In the genomic region with DNA sequence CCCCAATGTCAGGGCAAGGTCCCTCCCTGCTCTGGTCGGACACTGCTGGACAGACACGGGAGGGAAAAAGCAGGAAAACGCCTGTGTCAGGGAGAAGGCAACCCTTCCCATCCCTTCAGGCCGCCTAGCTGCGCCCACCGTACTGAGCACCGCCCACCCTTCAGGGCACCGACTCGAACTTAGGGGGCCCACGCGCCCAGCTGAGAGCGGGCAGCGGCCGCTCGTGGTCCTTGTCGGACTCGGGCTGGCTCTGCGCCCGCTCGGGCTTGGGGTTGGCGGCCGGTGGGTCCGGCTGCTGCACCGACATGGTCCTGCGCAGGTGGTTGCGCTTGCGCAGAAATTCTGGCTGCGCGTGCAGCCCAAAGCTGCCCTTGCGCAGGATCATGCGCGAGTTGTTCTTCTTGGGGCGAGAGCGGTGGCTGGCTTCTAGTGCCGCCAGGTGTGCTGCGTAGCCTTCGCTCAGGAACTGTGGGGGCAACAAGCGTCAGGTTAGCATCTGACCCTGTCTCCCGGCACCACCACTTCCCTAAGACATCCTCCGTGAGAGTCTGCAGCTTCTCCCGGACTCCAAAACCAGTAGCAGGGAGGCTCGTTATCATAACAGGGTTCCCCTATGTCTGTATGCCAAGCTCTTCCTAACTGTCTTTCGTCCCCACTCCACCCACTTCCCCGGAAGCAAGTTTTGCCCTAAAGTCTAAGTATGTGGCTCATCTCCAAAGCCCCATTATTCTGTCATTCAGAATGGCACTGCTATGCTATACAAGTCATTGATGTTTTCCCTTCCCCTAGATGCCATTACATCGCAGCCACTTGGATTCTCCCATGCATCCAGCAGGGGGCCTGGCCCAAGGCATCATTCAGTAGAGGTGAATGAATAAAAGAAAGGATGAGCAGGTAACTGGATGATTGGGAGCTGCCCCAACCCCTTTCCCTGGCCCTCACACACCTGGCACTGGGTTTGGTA, we compare ENCODE assay signal across 7 mouse cellular contexts. TPM values are rescaled to one million over a fixed set of nuclear protein-coding genes. Genes with fewer than 3 reads are reported as not detected.
DNase-seq lines count a peak whose midpoint lies in the region; ATAC-seq and TF ChIP-seq lines count a peak whose summit lies in the region.

No protein-coding gene starts in this region.

- H3K4me3 ChIP-seq in liver, adult 2 months (ENCODE audit: insufficient read depth, low read depth, low read length), result no peak overlapping the region
- peak overlapping the region; percentile 53 for H3K4me3 ChIP-seq in heart, embryonic 15.5 days
- peak overlapping the region; percentile 69 for H3K4me3 ChIP-seq in limb, embryonic 10.5 days
- H3K4me3 ChIP-seq in neural tube, embryonic 15.5 days (replicated peaks), result peak overlapping the region; percentile 58

- no peaks in the 10 kb centered on the region for H3K79me2 ChIP-seq in liver, adult 2 months (ENCODE audit: control insufficient read depth, insufficient read depth, low read length)

- no peaks in the 10 kb centered on the region for H3K36me3 ChIP-seq in liver, adult 2 months (ENCODE audit: control insufficient read depth, insufficient read depth, low read length)
- 0 out of 2 replicates have a peak, but pooled peaks cover 5% of the 10 kb centered on the region for H3K36me3 ChIP-seq in heart, embryonic 15.5 days
- peaks cover 20% of the 10 kb centered on the region for H3K36me3 ChIP-seq in limb, embryonic 10.5 days
- peaks cover 2% of the 10 kb centered on the region; the same call in 1 of the 2 replicates for H3K36me3 ChIP-seq in neural tube, embryonic 15.5 days

- H3K4me2 ChIP-seq in heart, embryonic 15.5 days, result peak overlapping the region; percentile 90
- peak overlapping the region; percentile 89 for H3K4me2 ChIP-seq in neural tube, embryonic 15.5 days

- H3K9me3 ChIP-seq in heart, embryonic 15.5 days (replicated peaks), result no peaks in the 10 kb centered on the region
- no peaks in the 10 kb centered on the region for H3K9me3 ChIP-seq in limb, embryonic 10.5 days (replicated peaks)
- H3K9me3 ChIP-seq in neural tube, embryonic 15.5 days (replicated peaks), result no peaks in the 10 kb centered on the region

- WGBS in liver, adult 2 months, result 6% methylated on average over 45 of the region's 45 CpGs
- 2% methylated on average over 45 of the region's 45 CpGs for WGBS in heart, embryonic 15.5 days
- WGBS in limb, embryonic 10.5 days, result 2% methylated on average over 45 of the region's 45 CpGs
- 3% methylated on average over 44 of the region's 45 CpGs for WGBS in neural tube, embryonic 15.5 days

- no peak for TF ChIP-seq POLR2A in liver, adult 2 months (IDR thresholded peaks at IDR 0.05; ENCODE audit: extremely low read depth, insufficient read depth, low read length)

- no peak for ATAC-seq in heart, embryonic 15.5 days (replicated peaks; ENCODE audit: insufficient number of reproducible peaks, insufficient read depth, low FRiP score, low read depth)
- peak; percentile 83 for ATAC-seq in neural tube, embryonic 15.5 days (ENCODE audit: low FRiP score)

- no peak for DNase-seq in liver, adult 2 months (ENCODE audit: extremely low read depth, low read depth, low spot score)
- DNase-seq in liver, result no peak
- peak; percentile 60 for DNase-seq in embryo, embryonic 10.5 days (ENCODE audit: low spot score)
- peak; percentile 74 for DNase-seq in limb, embryonic 10.5 days (ENCODE audit: low spot score)
- no peak for DNase-seq in thymus, adult 18-20 months

- no peaks in the 10 kb centered on the region for H3K4me1 ChIP-seq in liver, adult 2 months (ENCODE audit: control insufficient read depth, insufficient read depth, low read length)
- H3K4me1 ChIP-seq in heart, embryonic 15.5 days (replicated peaks), result peaks cover 17% of the 10 kb centered on the region
- peaks cover 38% of the 10 kb centered on the region for H3K4me1 ChIP-seq in limb, embryonic 10.5 days
- H3K4me1 ChIP-seq in neural tube, embryonic 15.5 days, result peaks cover 25% of the 10 kb centered on the region

- no peak overlapping the region for H3K9ac ChIP-seq in liver, adult 2 months (ENCODE audit: low read depth, low read length)
- peak overlapping the region; percentile 56 for H3K9ac ChIP-seq in heart, embryonic 15.5 days
- H3K9ac ChIP-seq in neural tube, embryonic 15.5 days (replicated peaks), result peak overlapping the region; percentile 85

- TF ChIP-seq CTCF in liver, adult 2 months (IDR thresholded peaks at IDR 0.05; ENCODE audit: low read depth, low read length), result 0 out of 2 replicates have a peak, but pooled peaks have one; percentile 2

- peaks cover 8% of the 10 kb centered on the region; the same call in 1 of the 2 replicates for H3K27me3 ChIP-seq in liver, adult 2 months (ENCODE audit: control insufficient read depth, insufficient read depth, low read length)
- peaks cover 35% of the 10 kb centered on the region for H3K27me3 ChIP-seq in heart, embryonic 15.5 days
- peaks cover 52% of the 10 kb centered on the region for H3K27me3 ChIP-seq in limb, embryonic 10.5 days (ENCODE audit: low read depth, poor library complexity, severe bottlenecking)
- peaks cover 13% of the 10 kb centered on the region for H3K27me3 ChIP-seq in neural tube, embryonic 15.5 days (replicated peaks)

- H3K27ac ChIP-seq in liver, adult 2 months (replicated peaks; ENCODE audit: insufficient read depth, low read depth, low read length), result no peak overlapping the region
- no peak overlapping the region for H3K27ac ChIP-seq in heart, embryonic 15.5 days
- H3K27ac ChIP-seq in limb, embryonic 10.5 days, result peak overlapping the region; percentile 70
- H3K27ac ChIP-seq in neural tube, embryonic 15.5 days (replicated peaks), result peak overlapping the region; percentile 76

RNA-seq across cellular contexts. Expression of gene Pimreg, which starts 9.3 kb away (rescaled TPM):
- 0.34 TPM in 1 of 2 replicates, not detected in the other for total RNA-seq in liver, adult 2 months (2014; rRNA removed)
- polyA plus RNA-seq in liver, adult 2 months (2012; rRNA removed), result 0.07 and 0.09 TPM in 2 replicates
- 65.7 and 72.8 TPM in 2 replicates for polyA plus RNA-seq in heart, embryonic 15.5 days (2015; fragmentation: Nextera tagmentation; extraction: Ambion mirVana)
- 192 and 213 TPM in 2 replicates for polyA plus RNA-seq in limb, embryonic 10.5 days (2016; fragmentation: Nextera tagmentation; extraction: Ambion mirVana)
- polyA plus RNA-seq in neural tube, embryonic 15.5 days (2015; fragmentation: Nextera tagmentation; extraction: Ambion mirVana), result 19.1 and 33.3 TPM in 2 replicates

RNA-seq across cellular contexts. Expression of gene Aipl1, which starts 13.9 kb away (rescaled TPM):
- not detected in 2 replicates for total RNA-seq in liver, adult 2 months (2014; rRNA removed)
- polyA plus RNA-seq in liver, adult 2 months (2012; rRNA removed), result not detected in 2 replicates
- 0.21 and 0.42 TPM in 2 replicates for polyA plus RNA-seq in heart, embryonic 15.5 days (2015; fragmentation: Nextera tagmentation; extraction: Ambion mirVana)
- 0.33 and 0.39 TPM in 2 replicates for polyA plus RNA-seq in limb, embryonic 10.5 days (2016; fragmentation: Nextera tagmentation; extraction: Ambion mirVana)
- 0.36 and 0.41 TPM in 2 replicates for polyA plus RNA-seq in neural tube, embryonic 15.5 days (2015; fragmentation: Nextera tagmentation; extraction: Ambion mirVana)

Comparison
In these comparisons a context has a peak if more than half of its experiments do, and no peak if none do; other contexts are left out.
1. DNase-seq: peak in embryo, embryonic 10.5 days (single experiment) and limb, embryonic 10.5 days (single experiment); none in liver, adult 2 months (single experiment), liver (single experiment) and thymus, adult 18-20 months (0 of 2).
2. H3K27ac ChIP-seq: peak in limb, embryonic 10.5 days (single experiment) and neural tube, embryonic 15.5 days (single experiment); none in liver, adult 2 months (single experiment) and heart, embryonic 15.5 days (single experiment).
3. RNA of gene Pimreg, which starts 9.3 kb away (polyA plus RNA-seq): 192 to 213 TPM in limb, embryonic 10.5 days, 65.7 to 72.8 TPM in heart, embryonic 15.5 days and 19.1 to 33.3 TPM in neural tube, embryonic 15.5 days; 0.07 to 0.09 TPM in liver, adult 2 months; every median in the first group is over 10 times any median in the second.